Mouse (Mus musculus) embryo, embryonic 10.5 days (tissue): ENCODE results near the gene Wtap.
"Not testable (repeated sequence)": the region's sequence is repeated elsewhere in the genome, so short reads cannot be mapped to it uniquely, and the experiment has no call there.

Experiments
- DNase-seq: peaks from one replicate; pipeline ENCODE4 v3.0.0-alpha.2; 2015; ENCODE audit warnings: low spot score

The Wtap gene

DNA sequence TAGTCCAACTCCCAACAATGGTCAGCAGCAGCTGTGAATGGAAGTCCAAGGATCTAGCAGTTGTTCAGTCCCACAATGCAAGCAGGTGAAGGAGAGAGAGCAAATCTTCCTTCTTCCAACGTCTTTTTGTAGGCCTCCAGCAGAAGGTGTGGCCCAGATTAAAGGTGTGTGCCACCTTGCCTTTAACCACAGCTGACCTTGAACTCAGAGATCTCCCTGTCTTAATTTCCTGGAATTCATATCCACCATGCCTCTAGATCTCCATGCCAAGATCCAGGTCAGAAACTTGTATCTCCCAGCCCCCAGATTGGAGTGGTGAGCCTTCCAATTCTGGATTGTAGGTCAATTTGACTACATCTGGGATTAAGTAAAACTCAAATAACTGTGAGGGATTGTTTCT is at the start of gene Wtap:
TSS of gene Wtap (minus strand) at position 101 of the 400 bp plus-strand sequence.
- DNase-seq = no peak

DNA sequence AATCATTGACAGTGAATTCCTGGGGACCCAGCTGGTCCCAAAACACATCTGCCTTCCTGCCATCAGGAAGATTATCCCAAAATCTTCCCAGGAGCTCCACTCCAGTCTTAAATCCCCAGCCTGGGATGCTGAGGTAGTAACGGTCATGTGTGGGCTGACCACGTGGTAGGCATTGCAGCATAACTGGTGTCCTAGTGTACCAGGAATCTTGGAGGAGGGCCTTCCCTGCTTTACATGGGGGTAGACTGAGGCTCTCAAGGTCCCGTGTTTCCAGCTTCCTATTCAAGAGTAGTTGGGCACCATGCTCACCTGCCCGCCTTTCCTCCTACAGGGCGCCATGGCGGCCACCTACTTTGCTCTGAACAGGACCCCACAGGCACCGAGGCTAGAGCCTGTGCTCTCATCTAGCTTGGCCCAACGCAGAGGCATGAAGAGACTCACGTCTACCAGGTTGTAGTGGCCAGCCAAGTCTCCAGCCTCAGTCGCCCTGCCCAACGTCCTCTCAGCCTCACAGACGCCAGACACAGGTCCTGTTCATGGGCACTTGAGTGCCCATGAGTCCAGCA is 42.7 kb upstream of the Wtap start:
- not testable (repeated sequence) for DNase-seq

DNA sequence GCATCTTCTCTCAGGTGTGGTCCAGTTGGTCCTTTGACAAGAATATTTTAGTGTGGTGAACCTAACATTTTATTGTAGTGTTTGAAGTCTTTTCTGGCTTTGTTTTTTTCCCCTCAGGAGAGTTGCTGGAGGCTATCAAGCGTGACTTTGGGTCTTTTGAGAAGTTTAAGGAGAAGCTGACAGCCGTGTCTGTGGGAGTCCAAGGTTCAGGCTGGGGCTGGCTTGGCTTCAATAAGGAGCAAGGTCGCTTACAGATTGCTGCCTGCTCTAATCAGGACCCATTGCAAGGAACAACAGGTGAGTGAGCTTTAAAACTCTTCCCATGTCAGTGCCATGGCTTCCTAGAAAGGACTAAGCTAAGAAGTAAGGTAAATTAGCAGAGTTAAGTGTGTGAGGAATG is 19.3 kb upstream of the Wtap start:
- DNase-seq = no peak

DNA sequence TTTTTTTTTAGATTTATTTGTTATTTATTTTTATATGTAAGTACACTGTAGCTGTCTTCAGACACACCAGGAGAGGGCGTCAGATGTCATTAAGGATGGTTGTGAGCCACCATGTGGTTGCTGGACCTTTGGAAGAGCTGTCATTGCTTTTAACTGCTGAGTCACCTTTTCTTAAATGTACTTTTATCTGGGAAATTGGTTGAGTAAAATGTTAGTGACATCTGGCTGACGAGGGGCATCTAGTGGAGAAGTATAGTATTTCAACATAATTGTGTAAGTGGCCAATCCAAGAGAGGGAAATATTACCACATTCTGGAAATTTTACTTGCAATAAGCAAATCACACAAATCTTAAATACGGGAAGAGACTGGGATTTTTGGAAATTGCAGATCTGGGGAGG is 15.9 kb upstream of the Wtap start:
- peak; percentile 75 for DNase-seq

DNA sequence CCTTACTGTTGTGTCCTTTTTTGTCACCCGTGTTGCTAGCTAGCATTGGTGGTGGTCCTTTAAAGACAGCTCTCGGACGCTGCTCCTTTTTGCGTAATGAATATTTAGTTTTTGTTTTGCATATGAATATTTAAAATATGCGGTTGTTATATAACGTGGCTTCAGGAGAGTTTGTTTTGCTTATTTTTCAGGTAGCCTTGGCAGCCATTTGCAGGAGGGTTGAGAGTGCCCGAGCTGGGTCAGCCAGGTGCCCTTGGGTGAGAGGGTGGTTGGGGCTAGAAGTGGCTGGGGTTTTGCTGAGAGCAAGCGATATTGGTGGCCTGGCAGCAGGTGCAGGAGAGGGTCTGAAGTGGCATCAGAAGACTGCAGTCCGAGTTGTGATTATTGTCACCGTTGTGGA is 14.6 kb upstream of the Wtap start:
- no peak for DNase-seq

DNA sequence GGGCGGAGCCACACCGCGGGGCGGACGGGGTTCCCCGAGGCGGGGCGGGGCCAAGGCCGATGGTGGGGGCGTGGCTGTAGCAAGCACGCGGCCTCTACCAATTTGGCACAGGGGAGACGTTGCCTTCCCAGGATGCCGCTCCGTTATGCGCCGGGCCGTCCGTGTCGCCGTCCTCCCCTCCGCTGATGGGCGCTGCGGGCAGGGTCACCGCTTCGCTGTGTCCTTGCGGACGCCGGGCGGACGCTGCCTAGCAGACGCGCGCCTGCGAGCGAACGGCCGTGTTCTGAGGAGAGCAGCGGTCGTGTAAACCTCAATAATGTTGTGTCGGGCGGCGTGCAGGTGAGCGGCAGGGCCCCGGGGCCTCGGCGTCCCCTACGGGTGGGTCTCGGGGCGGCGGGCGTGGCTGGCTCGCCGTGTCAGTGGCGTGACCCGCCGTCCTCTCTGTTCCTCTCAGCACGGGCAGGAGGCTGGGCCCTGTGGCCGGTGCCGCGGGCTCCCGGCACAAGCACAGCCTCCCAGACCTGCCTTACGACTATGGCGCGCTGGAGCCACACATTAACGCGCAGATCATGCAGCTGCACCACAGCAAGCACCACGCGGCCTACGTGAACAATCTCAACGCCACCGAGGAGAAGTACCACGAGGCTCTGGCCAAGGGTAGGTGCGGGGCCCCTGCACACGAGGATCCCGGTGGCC is 13.9 kb upstream of the Wtap start:
- DNase-seq = peak; percentile 98

DNA sequence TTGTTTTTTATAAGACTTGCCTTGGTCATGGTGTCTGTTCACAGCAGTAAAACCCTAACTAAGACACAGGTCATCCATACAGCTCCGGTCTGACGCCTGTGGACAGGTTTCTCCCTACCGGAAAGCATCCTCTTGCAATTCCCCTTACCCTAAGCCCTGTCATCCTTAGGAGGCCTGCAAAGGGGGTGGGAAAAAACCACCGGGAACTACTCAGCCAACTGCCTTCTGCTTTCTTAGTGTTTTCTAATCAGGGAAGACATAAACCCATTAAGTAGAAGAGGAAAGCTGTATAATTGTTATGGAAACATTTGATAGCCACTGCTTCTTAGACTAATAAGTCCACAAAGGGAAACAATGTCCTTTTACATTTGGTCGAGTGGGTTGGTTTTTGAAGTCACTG is 13.0 kb upstream of the Wtap start:
- DNase-seq = no peak

DNA sequence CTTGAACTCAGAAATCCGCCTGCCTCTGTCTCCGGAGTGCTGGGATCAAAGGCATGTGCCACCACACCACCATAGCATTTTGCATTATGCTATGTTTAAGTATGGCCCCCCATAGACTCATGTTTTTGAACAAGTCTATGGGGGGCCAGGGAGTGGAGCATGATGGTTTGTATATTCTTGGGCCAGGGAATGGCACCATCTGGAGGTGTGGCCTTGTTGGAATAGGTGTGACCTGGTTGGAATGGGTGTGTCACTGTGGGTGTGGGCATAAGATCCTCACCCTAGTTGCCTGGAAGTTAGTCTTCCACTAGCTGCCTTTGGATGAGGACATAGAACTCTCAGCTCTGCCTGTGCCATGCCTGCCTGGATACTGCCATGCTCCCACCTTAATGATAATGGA is 12.6 kb upstream of the Wtap start, which contains the start of gene Sod2:
TSS of gene Sod2 (plus strand) at position 301 of the 400 bp plus-strand sequence.
- DNase-seq = not testable (repeated sequence)

DNA sequence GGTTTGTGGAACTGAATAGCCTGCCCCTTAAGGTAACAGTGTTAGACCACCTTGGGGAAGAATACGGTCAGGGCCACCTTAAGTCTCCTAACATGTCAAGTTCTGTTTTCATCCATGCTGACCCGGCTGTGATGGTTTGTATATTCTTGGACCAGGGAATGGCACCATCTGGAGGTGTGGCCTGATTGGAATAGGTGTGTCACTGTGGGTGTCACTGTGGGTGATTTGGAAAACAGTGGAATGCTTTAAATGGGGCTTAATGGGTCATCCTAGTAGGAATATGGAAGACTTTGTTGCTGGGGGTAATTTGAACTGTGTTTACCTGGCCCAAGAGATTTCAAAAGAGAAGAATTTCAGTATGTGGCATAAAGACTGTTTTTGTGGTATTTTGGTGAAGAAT is 10.5 kb upstream of the Wtap start:
- not testable (repeated sequence) for DNase-seq

DNA sequence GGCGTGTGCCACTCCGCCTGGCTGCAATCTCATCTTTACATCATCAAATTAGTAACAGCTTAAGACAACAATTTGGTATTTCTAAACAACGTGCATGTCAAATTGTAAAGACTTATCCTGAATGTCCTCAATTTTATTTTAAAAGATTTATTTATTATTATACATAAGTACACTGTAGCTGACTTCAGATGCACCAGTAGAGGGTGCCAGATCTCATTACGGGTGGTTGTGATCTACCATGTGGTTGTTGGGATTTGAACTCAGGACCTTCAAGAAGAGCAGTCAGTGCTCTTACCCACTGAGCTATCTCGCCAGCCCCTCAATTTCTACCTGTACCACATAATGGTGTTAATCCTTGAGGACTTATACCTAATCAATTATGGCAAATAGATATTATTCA is 8.3 kb upstream of the Wtap start:
- DNase-seq = not testable (repeated sequence)

DNA sequence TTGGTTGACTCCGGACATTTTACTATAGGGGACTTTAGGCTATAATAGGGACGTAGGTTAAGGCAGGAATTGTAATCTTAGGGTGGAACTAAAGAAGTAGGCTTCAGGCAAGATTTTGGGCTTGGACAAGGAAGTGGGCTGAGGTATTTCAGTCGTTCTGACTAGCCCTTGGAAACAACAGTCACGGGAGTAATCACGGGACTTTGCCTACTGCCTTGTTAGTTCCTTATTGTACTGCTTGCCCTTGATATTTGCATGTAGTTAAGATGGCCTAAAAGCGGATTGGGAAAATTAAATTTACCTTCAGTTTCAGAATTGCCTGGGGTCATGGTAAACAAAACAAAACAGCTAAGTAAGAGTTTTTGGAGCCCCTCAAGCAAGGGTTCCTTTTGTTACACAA is 5.1 kb upstream of the Wtap start:
- no peak for DNase-seq

DNA sequence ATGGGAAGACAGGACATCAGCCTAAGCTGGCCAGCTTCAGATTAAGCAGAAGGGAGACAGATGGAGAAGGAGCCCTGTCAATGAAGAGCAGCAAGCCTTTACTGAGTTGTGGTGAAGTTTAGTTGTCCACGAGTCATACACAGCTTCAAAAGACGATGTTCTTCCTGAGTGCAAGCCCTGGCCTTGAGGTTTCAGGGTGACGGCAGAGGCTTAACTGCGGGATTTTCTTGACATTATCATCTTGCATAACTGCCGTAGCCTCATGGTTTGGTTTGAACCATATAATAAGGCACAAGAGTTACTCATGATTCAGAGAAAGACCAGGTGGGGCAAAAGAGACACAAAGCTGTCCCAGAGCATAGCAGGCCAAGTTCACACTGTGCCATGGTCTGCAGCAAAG is 3.9 kb upstream of the Wtap start:
- no peak for DNase-seq

DNA sequence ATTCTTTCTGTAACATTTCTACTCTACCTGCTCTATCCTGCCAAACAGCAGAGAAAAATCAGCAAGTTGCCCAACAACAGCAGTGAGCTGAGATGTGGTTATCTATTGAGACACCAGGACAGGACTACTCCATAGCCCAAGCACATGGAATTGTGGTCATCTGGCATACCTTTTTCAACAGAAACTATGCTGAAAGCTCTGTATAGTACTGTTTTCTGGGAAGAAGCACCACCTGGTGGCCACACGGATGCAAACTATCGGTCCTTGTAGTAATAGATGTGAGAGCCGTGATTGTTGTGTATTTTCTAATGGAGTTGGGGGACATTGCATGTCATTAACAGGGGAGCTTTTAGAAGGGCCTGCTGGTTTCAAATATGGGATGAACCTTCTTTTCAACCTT is 2.4 kb upstream of the Wtap start:
- peak; percentile 67 for DNase-seq

DNA sequence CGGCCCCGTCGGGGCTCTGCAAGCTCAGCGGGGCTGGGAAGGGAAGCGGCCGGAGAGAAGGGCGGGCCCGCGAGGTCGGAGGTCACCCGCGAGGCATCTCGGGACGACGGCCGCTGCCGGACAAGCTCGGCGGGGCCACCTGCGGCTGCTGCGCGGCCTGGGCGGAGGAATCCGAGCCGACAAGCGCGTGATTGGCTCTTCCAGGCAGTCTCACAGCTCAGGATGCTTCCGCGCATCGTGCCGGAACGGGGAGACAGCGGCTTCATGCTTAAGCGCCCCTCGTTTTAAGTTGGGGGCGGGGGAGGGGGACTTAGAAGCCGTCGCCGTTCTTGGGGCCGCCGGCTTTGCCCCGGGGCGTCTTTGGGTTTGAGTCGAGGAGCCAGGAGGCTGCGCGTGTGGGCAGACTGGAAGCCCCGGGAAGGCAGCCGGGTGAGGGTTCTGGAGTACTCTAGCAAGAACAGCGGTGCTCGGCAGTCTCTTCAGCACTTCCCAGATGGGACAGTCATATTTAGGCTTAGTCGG is 1.4 kb downstream of the Wtap start:
- peak; percentile 96 for DNase-seq

DNA sequence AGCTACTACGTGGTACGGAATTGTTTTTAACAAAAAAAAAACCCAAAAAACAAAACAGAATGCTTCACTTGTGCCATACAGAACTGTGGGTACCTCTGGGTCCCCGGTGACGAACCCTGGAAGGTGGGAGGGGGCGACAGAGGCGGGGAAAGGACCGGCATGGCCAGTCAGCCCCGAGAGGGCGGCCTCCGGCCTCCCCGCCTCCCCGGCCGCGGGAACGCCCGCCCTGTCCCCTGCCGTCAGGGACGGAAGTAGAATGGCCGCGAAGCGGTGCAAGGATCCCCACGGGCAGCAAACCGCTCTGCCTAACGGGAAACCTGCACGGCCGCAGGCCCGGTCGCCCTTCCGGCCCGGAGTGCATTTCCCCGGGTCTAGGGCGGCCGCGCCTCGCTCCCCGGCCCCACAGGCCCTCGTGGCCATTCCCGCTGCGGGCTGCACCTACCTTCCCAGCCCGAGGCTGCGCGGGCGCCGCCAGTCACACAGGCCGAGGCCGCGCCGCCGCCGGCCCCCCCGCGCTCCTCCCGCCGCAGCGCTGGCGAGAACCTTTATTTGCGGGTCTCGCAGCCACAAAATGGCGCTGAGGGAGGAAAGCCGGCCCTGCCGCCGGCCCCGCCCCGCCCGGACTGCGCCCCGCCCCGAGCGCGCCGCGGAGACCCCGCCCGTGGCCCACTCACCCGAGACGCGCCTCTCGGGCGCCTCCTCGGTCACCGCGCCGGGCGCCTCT is 2.2 kb downstream of the Wtap start:
- peak; percentile 85 for DNase-seq

DNA sequence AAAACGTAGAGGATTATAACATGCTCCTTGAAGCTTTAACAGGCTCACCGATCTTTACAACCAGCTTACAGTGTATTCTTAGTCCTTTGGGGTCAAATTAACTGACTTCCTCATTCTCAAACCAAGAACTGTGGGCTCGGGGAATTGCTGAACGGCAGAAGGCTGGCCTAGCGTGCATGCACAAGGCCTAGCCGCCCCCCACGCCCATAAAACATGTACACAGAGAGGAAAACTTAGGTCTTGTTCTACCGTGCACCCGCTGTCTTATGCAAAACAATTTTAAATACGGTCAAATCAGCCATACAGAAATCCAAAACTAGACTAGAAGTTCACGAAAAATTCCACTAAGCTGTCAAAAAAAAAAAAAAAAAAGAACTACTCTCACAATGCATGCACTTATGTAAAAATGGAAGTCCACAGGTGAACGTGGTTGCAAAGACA is 2.8 kb downstream of the Wtap start:
- peak; percentile 42 for DNase-seq

DNA sequence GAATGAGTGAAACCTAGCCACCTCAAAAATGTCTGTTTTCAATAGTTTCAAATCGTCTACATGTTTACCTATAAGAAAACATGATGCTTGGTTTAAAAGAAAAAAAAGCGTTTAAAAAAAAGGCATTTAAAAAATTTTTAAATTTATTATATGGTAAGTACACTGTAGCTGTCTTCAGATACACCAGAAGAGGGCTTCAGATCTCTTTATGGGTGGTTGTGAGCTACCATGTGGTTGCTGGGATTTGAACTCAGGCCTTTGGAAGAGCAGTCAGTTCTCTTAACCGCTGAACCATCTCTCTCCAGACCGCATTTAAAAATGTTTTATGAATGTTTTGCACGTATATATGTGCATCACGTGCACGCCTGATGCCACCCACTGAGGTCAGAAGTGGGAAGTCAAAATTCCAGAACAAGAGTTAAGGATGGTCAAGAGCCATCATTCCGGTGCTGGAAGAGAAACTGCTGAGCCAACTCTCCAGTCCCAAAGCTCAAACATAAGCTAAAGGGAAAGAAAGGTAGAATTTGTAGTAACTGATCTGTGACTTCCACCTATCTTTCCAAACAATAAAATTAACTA is 3.3 kb downstream of the Wtap start:
- DNase-seq = no peak

DNA sequence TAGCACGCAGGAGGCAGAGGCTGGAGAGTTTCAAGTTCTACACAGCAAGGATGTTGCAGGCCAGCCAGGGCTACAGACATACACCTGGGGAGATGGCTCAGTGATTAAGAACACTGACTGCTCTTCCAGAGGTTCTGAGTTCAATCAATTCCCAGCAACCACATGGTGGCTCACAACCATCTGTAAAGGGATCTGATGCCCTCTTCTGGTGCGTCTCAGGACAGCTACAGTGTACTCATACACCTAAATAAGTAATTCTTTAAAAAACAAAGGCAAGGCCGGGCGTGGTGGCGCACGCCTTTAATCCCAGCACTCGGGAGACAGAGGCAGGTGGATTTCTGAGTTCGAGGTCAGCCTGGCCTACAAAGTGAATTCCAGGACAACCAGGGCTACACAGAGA is 5.9 kb downstream of the Wtap start:
- DNase-seq = not testable (repeated sequence)

DNA sequence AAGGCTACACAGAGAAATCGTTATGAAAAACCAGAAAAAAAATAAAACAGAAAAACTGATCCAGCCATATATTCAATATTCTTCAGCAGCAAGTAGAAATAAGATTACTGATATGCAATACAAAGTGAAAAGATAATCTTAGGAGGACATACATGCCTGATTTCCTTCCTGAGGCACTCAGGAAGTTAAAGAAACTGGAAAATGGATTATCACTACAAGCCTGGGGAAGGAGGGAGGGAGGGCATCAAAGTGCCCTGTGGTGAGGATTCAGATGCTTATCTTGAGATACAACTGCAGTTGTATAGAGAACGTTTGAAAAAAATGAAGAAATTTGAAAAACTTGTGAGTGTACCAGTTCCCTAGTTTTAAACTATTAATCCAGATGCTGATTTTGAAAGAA is 10.0 kb downstream of the Wtap start:
- no peak for DNase-seq

DNA sequence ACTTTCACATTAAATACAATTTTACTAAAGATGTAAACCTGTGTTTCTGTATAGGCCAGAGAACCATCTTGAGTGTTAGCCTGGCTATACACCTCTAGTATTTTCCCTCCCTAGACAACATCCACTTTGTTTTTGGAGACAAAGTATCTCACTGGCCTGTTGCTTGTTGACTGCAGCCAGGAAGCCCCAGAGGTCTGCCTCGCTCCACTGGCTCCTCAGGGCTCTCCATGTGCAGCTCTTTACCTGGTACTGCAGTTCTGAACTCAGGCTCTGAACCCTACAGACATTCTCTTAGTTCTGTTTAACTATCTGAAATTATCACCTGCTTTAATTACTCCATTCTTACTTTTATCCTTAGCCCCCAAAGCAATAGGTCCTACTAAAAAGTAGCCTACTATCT is 15.4 kb downstream of the Wtap start:
- DNase-seq = no peak

DNA sequence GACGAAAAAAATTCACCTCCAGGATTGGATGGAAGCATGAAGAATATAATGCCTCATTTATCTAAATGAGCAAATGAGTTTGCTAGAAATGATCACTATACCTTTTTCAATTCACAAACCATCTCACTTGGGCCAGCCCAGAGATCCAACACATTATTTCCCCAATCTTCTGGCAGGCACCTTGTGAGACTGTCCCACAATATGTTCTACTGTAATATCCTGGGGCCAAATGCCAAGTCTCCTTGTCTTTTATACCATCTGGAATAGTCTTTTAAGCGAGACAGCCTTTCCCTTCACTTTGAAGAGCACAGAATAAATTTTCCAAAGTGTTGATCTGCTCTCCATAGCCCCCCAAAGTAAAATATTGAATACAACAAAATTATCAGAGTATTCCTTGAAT is 20.1 kb downstream of the Wtap start:
- DNase-seq = no peak

DNA sequence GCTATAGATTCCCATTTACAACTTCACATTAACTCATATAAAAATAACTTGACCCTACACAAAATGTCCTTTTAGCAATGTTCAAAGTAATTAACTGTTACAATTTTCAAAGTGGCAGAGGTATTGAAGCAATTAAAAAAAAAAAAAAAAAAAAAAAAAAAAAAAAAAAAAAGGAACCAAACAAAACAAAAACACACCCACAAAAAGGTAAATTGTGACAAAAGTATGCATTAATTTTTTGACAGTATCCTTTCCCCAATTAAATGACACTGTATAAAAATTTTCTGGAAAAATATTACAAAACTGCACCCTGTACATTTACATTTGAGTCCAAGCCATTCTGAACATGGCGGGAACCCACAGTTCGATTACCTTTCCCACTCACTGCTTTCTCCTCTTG is 26.8 kb downstream of the Wtap start:
- no peak for DNase-seq

DNA sequence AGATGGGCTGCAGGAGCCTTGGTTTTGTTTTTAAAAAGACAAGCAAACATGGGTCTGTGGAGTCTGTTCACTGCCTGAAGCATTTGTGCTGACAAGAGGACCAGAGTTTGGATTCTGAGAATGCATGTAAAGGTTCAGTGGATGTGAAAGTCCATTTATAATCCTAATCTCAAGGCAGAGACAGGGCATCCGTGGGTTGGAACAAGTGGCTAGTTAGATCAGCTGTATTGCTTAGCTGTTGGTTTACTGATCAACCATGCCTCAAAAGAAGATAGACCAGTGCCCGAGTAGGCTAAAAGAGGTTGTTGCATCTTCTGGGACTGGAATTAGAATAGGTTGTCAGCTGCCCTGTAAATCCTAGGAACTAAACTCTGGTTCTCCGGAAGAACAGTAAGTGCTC is 30.5 kb downstream of the Wtap start:
- no peak for DNase-seq
